Mouse (Mus musculus): ENCODE results near the gene Hagh.
A peak's percentile ranks its signal among the peaks of the same experiment; 100 is the strongest.

DNA sequence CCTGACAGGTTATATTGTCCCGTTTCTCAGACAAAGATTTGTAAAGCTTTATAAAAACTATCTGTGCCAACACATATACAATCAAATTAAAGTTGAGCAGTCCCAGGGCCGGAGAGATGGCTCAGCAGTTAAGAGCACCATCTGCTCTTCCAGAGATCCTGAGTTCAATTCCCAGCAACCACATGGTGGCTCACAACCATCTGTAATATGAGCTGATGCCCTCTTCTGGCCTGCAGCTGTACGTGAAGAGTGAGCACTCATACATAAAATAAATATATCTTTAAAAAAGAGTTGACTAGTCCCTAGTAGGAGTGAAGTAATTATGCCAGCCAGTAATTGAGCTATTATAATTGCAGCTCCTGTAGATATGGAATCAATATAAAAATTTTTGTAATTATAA lies 39.4 kb upstream of the Hagh start:
- TF ChIP-seq CTCF (IDR thresholded peaks at IDR 0.05; ENCODE audit: low read depth) (peak; percentile 6; the same call in 1 of the 2 replicates), EP300 (IDR thresholded peaks at IDR 0.05; ENCODE audit: low read depth) (no peak)

Measured in liver, postnatal 0 days (tissue).